Mouse (Mus musculus) erythroblast, embryonic 14.5 days (primary cell): ENCODE measurements around the gene Col16a1.

ENCODE experiments used
- GATA1 ChIP-seq: IDR thresholded peaks from 2 replicates; pipeline ENCODE4 v1.6.1; 2012; ENCODE audit warnings: low read length, inconsistent platforms, mixed read lengths
- TAL1 ChIP-seq: IDR thresholded peaks from 3 replicates; pipeline ENCODE4 v1.6.1; 2012; ENCODE audit warnings: low read length, inconsistent platforms, mixed read lengths

- TF ChIP-seq TAL1 (no peak), GATA1 (no peak)
Measured at GRCm38 (mm10) chr4:130148405-130148804, 100.8 kb downstream of the Col16a1 start.
